Mouse (Mus musculus) embryonic facial prominence, embryonic 15.5 days (tissue): ENCODE data around the gene Cryab. TPM values are rescaled to one million over a fixed set of nuclear protein-coding genes. Genes with fewer than 3 reads are reported as not detected.

ENCODE experiments used
- ATAC-seq: fragments of 200-750 bp; cut with Nextera tagmentation; 2 replicates; pipeline ENCODE4 v1.8.0; 2017; ENCODE audit warnings: low read depth, moderate TSS enrichment; ENCODE audit not compliant: insufficient number of reproducible peaks, low FRiP score, low TSS enrichment
- H3K27ac ChIP-seq: fragments of 300-500 bp; sonication (generic); replicated peaks from 2 replicates; pipeline ENCODE4 v1.5.1; 2015; ENCODE audit warnings: mild to moderate bottlenecking, inconsistent platforms
- H3K27me3 ChIP-seq: fragments of 300-500 bp; sonication (generic); 2 replicates; pipeline ENCODE4 v1.6.1; 2015; ENCODE audit warnings: inconsistent platforms
- H3K36me3 ChIP-seq: fragments of 300-500 bp; sonication (generic); 2 replicates; pipeline ENCODE4 v1.6.1; 2015; ENCODE audit warnings: mild to moderate bottlenecking, inconsistent platforms
- H3K4me1 ChIP-seq: fragments of 300-500 bp; sonication (generic); 2 replicates; pipeline ENCODE4 v1.6.1; 2015; ENCODE audit warnings: inconsistent platforms
- H3K4me2 ChIP-seq: fragments of 300-500 bp; sonication (generic); replicated peaks from 2 replicates; pipeline ENCODE4 v1.6.1; 2015; ENCODE audit warnings: mild to moderate bottlenecking, inconsistent platforms
- H3K4me3 ChIP-seq: fragments of 300-500 bp; sonication (generic); replicated peaks from 2 replicates; pipeline ENCODE4 v1.5.1; 2015; ENCODE audit warnings: mild to moderate bottlenecking, inconsistent platforms
- H3K9ac ChIP-seq: fragments of 300-500 bp; sonication (generic); 2 replicates; pipeline ENCODE4 v1.6.1; 2015; ENCODE audit warnings: inconsistent platforms
- H3K9me3 ChIP-seq: fragments of 300-500 bp; sonication (generic); replicated peaks from 2 replicates; pipeline ENCODE4 v1.6.1; 2016; ENCODE audit warnings: inconsistent platforms
- WGBS: fragments of 180-500 bp; shearing (Covaris S2); methylation state at CpG from one replicate; pipeline ENCODE4 v1.1.7; 2015; 5-methylcytosine and 5-hydroxymethylcytosine counted together
- polyA plus RNA-seq: library from polyadenylated mRNA; unstranded; fragments of >200 nt; fragmentation: Nextera tagmentation; extraction: Ambion mirVana; gene quantifications from 2 replicates; pipeline ENCODE4 v1.2.1, GENCODE M21; 2015

The Cryab gene
- polyA plus RNA-seq, 1 experiment from 2014 or later, result 139 TPM

GRCm38 (mm10) chr9:50725921-50726590, 25.1 kb upstream of the Cryab start:
- WGBS, result 21% methylated on average over 8 of the region's 8 CpGs
- Histone ChIP-seq H3K4me3 (peak overlapping the region; percentile 64), H3K4me1 (peaks cover 60% of the 10 kb centered on the region)

GRCm38 (mm10) chr9:50727171-50727924, 23.8 kb upstream of the Cryab start:
- Histone ChIP-seq H3K4me3 (peak overlapping the region; percentile 64), H3K27me3 (no peaks in the 10 kb centered on the region), H3K9ac (peak overlapping the region; percentile 53), H3K36me3 (no peaks in the 10 kb centered on the region), H3K27ac (peak overlapping the region; percentile 86), H3K4me1 (peaks cover 53% of the 10 kb centered on the region), H3K4me2 (peak overlapping the region; percentile 82), H3K9me3 (no peaks in the 10 kb centered on the region)
- peak; percentile 48; the same call in 1 of the 2 replicates for ATAC-seq
- WGBS, result 2% methylated on average over 30 of the region's 30 CpGs

More at GRCm38 (mm10) chr9:50725921-50726590, 25.1 kb upstream of the Cryab start:
- Histone ChIP-seq H3K9ac (no peak overlapping the region), H3K9me3 (no peaks in the 10 kb centered on the region), H3K36me3 (no peaks in the 10 kb centered on the region), H3K27ac (peak overlapping the region; percentile 74), H3K4me2 (peak overlapping the region; percentile 82), H3K27me3 (no peaks in the 10 kb centered on the region)
- no peak for ATAC-seq

GRCm38 (mm10) chr9:50727925-50728651, 23.0 kb upstream of the Cryab start:
- Histone ChIP-seq H3K4me1 (peaks cover 46% of the 10 kb centered on the region), H3K4me2 (peak overlapping the region; percentile 82), H3K36me3 (no peaks in the 10 kb centered on the region), H3K9ac (peak overlapping the region; percentile 53), H3K9me3 (no peaks in the 10 kb centered on the region), H3K27me3 (no peaks in the 10 kb centered on the region), H3K4me3 (peak overlapping the region; percentile 64), H3K27ac (peak overlapping the region; percentile 86)
- peak; percentile 90 for ATAC-seq
- WGBS, result 0% methylated on average over 45 of the region's 45 CpGs

GRCm38 (mm10) chr9:50729600-50729999, 21.5 kb upstream of the Cryab start:
- Histone ChIP-seq H3K27ac (no peak overlapping the region), H3K9ac (no peak overlapping the region), H3K27me3 (no peaks in the 10 kb centered on the region), H3K9me3 (no peaks in the 10 kb centered on the region), H3K4me1 (peaks cover 33% of the 10 kb centered on the region), H3K36me3 (no peaks in the 10 kb centered on the region), H3K4me2 (no peak overlapping the region), H3K4me3 (no peak overlapping the region)
- WGBS, result 28% methylated on average over 4 of the region's 4 CpGs
- no peak for ATAC-seq

- Histone ChIP-seq H3K9ac (no peak overlapping the region), H3K4me1 (peaks cover 8% of the 10 kb centered on the region), H3K4me3 (no peak overlapping the region), H3K4me2 (no peak overlapping the region), H3K9me3 (no peaks in the 10 kb centered on the region), H3K27ac (no peak overlapping the region), H3K27me3 (no peaks in the 10 kb centered on the region), H3K36me3 (no peaks in the 10 kb centered on the region)
- 32% methylated on average over 4 of the region's 4 CpGs for WGBS
- no peak for ATAC-seq
These were observed 18.6 kb upstream of the Cryab start for GRCm38 (mm10) chr9:50732560-50732959.

GRCm38 (mm10) chr9:50734989-50735388, 16.1 kb upstream of the Cryab start:
- no peak overlapping the region for H3K27ac ChIP-seq
- 0 out of 2 replicates have a peak overlapping the region, but pooled peaks have one; percentile 25 for H3K4me2 ChIP-seq
- no peak overlapping the region for H3K9ac ChIP-seq
- no peak for ATAC-seq
- 2% methylated on average over 9 of the region's 9 CpGs for WGBS
- H3K9me3 ChIP-seq, result no peaks in the 10 kb centered on the region
- H3K4me3 ChIP-seq, result no peak overlapping the region
- no peaks in the 10 kb centered on the region for H3K36me3 ChIP-seq
- no peaks in the 10 kb centered on the region for H3K27me3 ChIP-seq
- H3K4me1 ChIP-seq, result no peaks in the 10 kb centered on the region

- H3K4me2 ChIP-seq, result peak within 1 kb of the TSS; percentile 58
- no peak within 1 kb of the TSS for H3K27ac ChIP-seq
- H3K36me3 ChIP-seq, result no peaks in the 10 kb centered on the region
- H3K4me1 ChIP-seq, result no peaks in the 10 kb centered on the region
- H3K9ac ChIP-seq, result no peak within 1 kb of the TSS
- H3K9me3 ChIP-seq, result no peaks in the 10 kb centered on the region
- H3K4me3 ChIP-seq, result peak within 1 kb of the TSS; percentile 34
- WGBS, result 14% methylated on average over 35 of the region's 36 CpGs
- ATAC-seq, result peak; percentile 93
- no peaks in the 10 kb centered on the region for H3K27me3 ChIP-seq
These were observed 11.9 kb upstream of the Cryab start, which contains the start of gene Dixdc1 for GRCm38 (mm10) chr9:50738914-50739870. Gene Dixdc1, minus strand, starts transcription at chr9:50739517.

- H3K4me3 ChIP-seq, result no peak overlapping the region
- no peak overlapping the region for H3K27ac ChIP-seq
- no peak overlapping the region for H3K9ac ChIP-seq
- ATAC-seq, result no peak
- no peaks in the 10 kb centered on the region for H3K9me3 ChIP-seq
- H3K27me3 ChIP-seq, result no peaks in the 10 kb centered on the region
- no peaks in the 10 kb centered on the region for H3K36me3 ChIP-seq
- H3K4me1 ChIP-seq, result peaks cover 1% of the 10 kb centered on the region; the same call in 1 of the 2 replicates
- 75% methylated on average over 14 of the region's 14 CpGs for WGBS
- H3K4me2 ChIP-seq, result no peak overlapping the region
These were observed 10.0 kb upstream of the Cryab start for GRCm38 (mm10) chr9:50740867-50741784.

DNA sequence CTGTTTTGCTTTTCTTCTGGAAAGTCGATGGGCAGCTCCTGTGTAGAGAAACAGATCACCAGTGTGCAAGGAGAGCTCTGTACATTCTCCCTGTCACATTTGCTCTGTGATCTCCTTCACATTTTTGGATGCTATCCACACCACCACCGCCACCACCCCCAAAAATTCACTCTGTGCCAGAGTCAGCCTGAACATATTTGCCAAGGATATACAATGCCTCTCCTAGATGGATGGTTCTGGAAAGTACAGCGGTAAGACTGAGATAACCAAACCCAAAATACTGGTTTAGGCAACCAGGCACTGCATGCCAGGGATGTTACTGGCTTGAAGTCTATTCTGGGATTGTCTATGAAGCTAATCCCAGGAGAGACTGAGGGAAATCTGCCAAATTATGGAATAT, 8.9 kb upstream of the Cryab start:
- WGBS, result 77% methylated on average over 3 of the region's 3 CpGs
- Histone ChIP-seq H3K9ac (no peak overlapping the region), H3K36me3 (no peaks in the 10 kb centered on the region)

More for the DNA sequence above, 8.9 kb upstream of the Cryab start:
- Histone ChIP-seq H3K9me3 (no peaks in the 10 kb centered on the region), H3K4me2 (no peak overlapping the region), H3K4me3 (no peak overlapping the region), H3K4me1 (peaks cover 8% of the 10 kb centered on the region; the same call in 1 of the 2 replicates), H3K27me3 (no peaks in the 10 kb centered on the region), H3K27ac (no peak overlapping the region)
- no peak for ATAC-seq
